Mouse (Mus musculus): ENCODE results near the gene Ncam2.

DNA sequence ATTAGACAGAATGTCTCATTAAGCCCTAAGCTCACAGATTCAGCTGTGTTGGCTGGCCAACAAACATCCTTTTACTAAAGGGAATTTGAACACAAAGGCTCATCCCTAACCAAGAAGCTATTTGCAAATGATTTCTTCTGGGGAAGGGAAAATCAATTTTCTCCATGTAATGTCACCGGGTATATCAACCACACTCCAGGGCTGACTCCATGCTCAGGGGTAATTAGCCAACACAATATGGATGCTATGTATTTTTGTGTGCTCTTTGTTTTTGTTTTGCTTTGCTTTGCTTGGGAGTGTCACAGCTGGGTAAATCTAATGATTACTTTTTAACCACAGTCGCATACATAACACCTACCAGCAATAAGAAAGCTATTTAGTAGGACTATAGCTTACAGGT is 188.1 kb downstream of the Ncam2 start:
- TF ChIP-seq TAL1 (IDR thresholded peaks at IDR 0.05; ENCODE audit: low read length): no peak
- TF ChIP-seq GATA1 (IDR thresholded peaks at IDR 0.05; ENCODE audit: low read length): no peak
